Mouse (Mus musculus) MEL (cell line): Measurements from ENCODE around the gene Smim13. TPM values are rescaled to one million over a fixed set of nuclear protein-coding genes. Genes with fewer than 3 reads are reported as not detected.

Experiments
- DNase-seq: peaks from one replicate; pipeline ENCODE4 v3.0.0; 2011; ENCODE audit warnings: low read depth, low spot score
- H3K27ac ChIP-seq: 2 replicates; pipeline ENCODE4 v1.5.1; 2012; ENCODE audit warnings: low read depth, mild to moderate bottlenecking, control low read depth, low read length, moderate library complexity; ENCODE audit not compliant: control insufficient read depth
- H3K27me3 ChIP-seq, 2 experiments: fragments of 150-350 bp in 1 of 2; sonication (generic) in 1 of 2; 2 replicates each; pipeline ENCODE4 v1.6.1; 2012; ENCODE audit warnings: low read length in 2 of 2, mild to moderate bottlenecking in 2 of 2, improper control_type of control experiment in 1 of 2, moderate library complexity in 1 of 2; ENCODE audit not compliant: insufficient read depth in 2 of 2, control insufficient read depth in 1 of 2
- H3K36me3 ChIP-seq, 2 experiments: 2 replicates each; pipeline ENCODE4 v1.6.1; 2012 to 2014; ENCODE audit warnings: low read length in 2 of 2, improper control_type of control experiment in 1 of 2, inconsistent platforms in 1 of 2, mild to moderate bottlenecking in 1 of 2; ENCODE audit not compliant: insufficient read depth in 2 of 2, control insufficient read depth in 1 of 2
- H3K4me1 ChIP-seq, 2 experiments: fragments of 150-350 bp in 1 of 2; sonication (generic) in 1 of 2; 2 replicates each; pipeline ENCODE4 v1.6.1; 2012; ENCODE audit warnings: low read length in 2 of 2, improper control_type of control experiment in 1 of 2, mild to moderate bottlenecking in 1 of 2; ENCODE audit not compliant: insufficient read depth in 2 of 2, control insufficient read depth in 1 of 2
- H3K4me3 ChIP-seq, 2 experiments: fragments of 150-350 bp in 1 of 2; sonication (generic) in 1 of 2; 2 replicates each; pipeline ENCODE4 v1.5.1; 2012; ENCODE audit warnings: low read depth in 2 of 2, low read length in 2 of 2, mild to moderate bottlenecking in 2 of 2, moderate library complexity in 2 of 2, control low read depth in 1 of 2, improper control_type of control experiment in 1 of 2; ENCODE audit not compliant: control insufficient read depth in 1 of 2, insufficient read depth in 1 of 2
- H3K79me2 ChIP-seq: 2 replicates; pipeline ENCODE4 v1.6.1; 2012; ENCODE audit warnings: mild to moderate bottlenecking, low read length, moderate library complexity; ENCODE audit not compliant: control insufficient read depth, poor library complexity, insufficient read depth
- H3K9ac ChIP-seq: 2 replicates; pipeline ENCODE4 v1.6.1; 2012; ENCODE audit warnings: low read depth, mild to moderate bottlenecking, control low read depth, low read length, moderate library complexity; ENCODE audit not compliant: control insufficient read depth, poor library complexity, severe bottlenecking
- H3K9me3 ChIP-seq: fragments of 150-350 bp; sonication (generic); replicated peaks from 2 replicates; pipeline ENCODE4 v1.6.1; 2012; ENCODE audit warnings: mild to moderate bottlenecking, low read length, improper control_type of control experiment, moderate library complexity; ENCODE audit not compliant: insufficient read depth
- BHLHE40 ChIP-seq: IDR thresholded peaks from 2 replicates; pipeline ENCODE4 v1.6.1; 2012; ENCODE audit warnings: low read depth, mild to moderate bottlenecking, inconsistent platforms, low read length, improper control_type of control experiment, borderline replicate concordance
- CHD1 ChIP-seq: IDR thresholded peaks from 2 replicates; pipeline ENCODE4 v1.6.1; 2012; ENCODE audit warnings: low read depth, mild to moderate bottlenecking, inconsistent platforms, low read length, improper control_type of control experiment
- ELF1 ChIP-seq: IDR thresholded peaks from 2 replicates; pipeline ENCODE4 v1.6.1; 2014; ENCODE audit warnings: low read depth, mild to moderate bottlenecking, inconsistent platforms, low read length, improper control_type of control experiment, moderate library complexity
- GABPA ChIP-seq: IDR thresholded peaks from 2 replicates; pipeline ENCODE4 v1.6.1; 2012; ENCODE audit warnings: low read depth, mild to moderate bottlenecking, inconsistent platforms, low read length, improper control_type of control experiment, moderate library complexity
- GATA1 ChIP-seq: IDR thresholded peaks from 2 replicates; pipeline ENCODE4 v1.6.1; 2011; ENCODE audit warnings: low read depth, low read length, improper control_type of control experiment
- JUND ChIP-seq: IDR thresholded peaks from 2 replicates; pipeline ENCODE4 v1.6.1; 2011; ENCODE audit warnings: low read depth, mild to moderate bottlenecking, improper control_type of control experiment, low read length
- MAZ ChIP-seq: IDR thresholded peaks from 2 replicates; pipeline ENCODE4 v1.6.1; 2012; ENCODE audit warnings: low read depth, mild to moderate bottlenecking, inconsistent platforms, low read length, improper control_type of control experiment
- MXI1 ChIP-seq: IDR thresholded peaks from 2 replicates; pipeline ENCODE4 v1.6.1; 2011; ENCODE audit warnings: mild to moderate bottlenecking, low read depth, low read length, improper control_type of control experiment
- MYB ChIP-seq: IDR thresholded peaks from 2 replicates; pipeline ENCODE4 v1.6.1; 2011; ENCODE audit warnings: mild to moderate bottlenecking, low read depth, low read length, improper control_type of control experiment
- MYC ChIP-seq: IDR thresholded peaks from 2 replicates; pipeline ENCODE4 v1.6.1; 2011; ENCODE audit warnings: low read depth, mild to moderate bottlenecking, low read length, improper control_type of control experiment, moderate library complexity
- NRF1 ChIP-seq: IDR thresholded peaks from 2 replicates; pipeline ENCODE4 v1.6.1; 2014; ENCODE audit warnings: low read depth, mild to moderate bottlenecking, inconsistent platforms, low read length, improper control_type of control experiment, moderate library complexity; ENCODE audit not compliant: poor library complexity, insufficient read depth, severe bottlenecking
- POLR2A ChIP-seq, 2 experiments: IDR thresholded peaks; 2 replicates each; pipeline ENCODE4 v1.6.1; 2011 to 2012; ENCODE audit warnings: low read length in 2 of 2, mild to moderate bottlenecking in 2 of 2, control low read depth in 1 of 2, improper control_type of control experiment in 1 of 2, low read depth in 1 of 2, moderate library complexity in 1 of 2; ENCODE audit not compliant: control insufficient read depth in 1 of 2, insufficient read depth in 1 of 2, poor library complexity in 1 of 2
- RAD21 ChIP-seq: IDR thresholded peaks from 2 replicates; pipeline ENCODE4 v1.6.1; 2011; ENCODE audit warnings: mild to moderate bottlenecking, low read depth, low read length, improper control_type of control experiment
- SIN3A ChIP-seq: IDR thresholded peaks from 2 replicates; pipeline ENCODE4 v1.6.1; 2012; ENCODE audit warnings: low read length, improper control_type of control experiment, inconsistent platforms
- TAL1 ChIP-seq: IDR thresholded peaks from 2 replicates; pipeline ENCODE4 v1.6.1; 2012; ENCODE audit warnings: mild to moderate bottlenecking, inconsistent platforms, low read length, moderate library complexity, mixed read lengths
- UBTF ChIP-seq: IDR thresholded peaks from 2 replicates; pipeline ENCODE4 v1.6.1; 2012; ENCODE audit warnings: low read depth, mild to moderate bottlenecking, inconsistent platforms, low read length, improper control_type of control experiment, moderate library complexity, borderline replicate concordance; ENCODE audit not compliant: insufficient read depth
- USF2 ChIP-seq, 2 experiments: IDR thresholded peaks; 2 replicates each; pipeline ENCODE4 v1.6.1; 2011 to 2012; ENCODE audit warnings: improper control_type of control experiment in 2 of 2, low read length in 2 of 2, borderline replicate concordance in 1 of 2, inconsistent platforms in 1 of 2, low read depth in 1 of 2, mild to moderate bottlenecking in 1 of 2; ENCODE audit not compliant: insufficient read depth in 1 of 2
- ZC3H11A ChIP-seq: IDR thresholded peaks from 2 replicates; pipeline ENCODE4 v1.6.1; 2012; ENCODE audit warnings: low read depth, mild to moderate bottlenecking, inconsistent platforms, low read length, improper control_type of control experiment
- ZNF384 ChIP-seq: IDR thresholded peaks from 2 replicates; pipeline ENCODE4 v1.6.1; 2012; ENCODE audit warnings: low read depth, mild to moderate bottlenecking, inconsistent platforms, low read length, improper control_type of control experiment
- polyA plus RNA-seq, 2 experiments: library from polyadenylated mRNA; stranded (reverse) in 1 of 2; unstranded in 1 of 2; fragments of >175 nt in 1 of 2; fragments of >200 nt in 1 of 2; gene quantifications; 2 replicates each; pipeline versions ENCODE4 v1.2.1 to v1.2.4; 2012; ENCODE audit warnings: low replicate concordance in 2 of 2, low read depth in 1 of 2; ENCODE audit not compliant: insufficient read length in 2 of 2, insufficient read depth in 1 of 2, missing spikeins in 1 of 2
- total RNA-seq: library from RNA; depleted of rRNA; stranded (reverse); fragments of 300-350 nt; gene quantifications from 2 replicates; pipeline ENCODE4 v1.2.3, GENCODE M21; 2012

Gene Smim13
- total and polyA plus RNA-seq, 3 experiments, result 11.1 to 13.1 TPM; not detected in 1

DNA sequence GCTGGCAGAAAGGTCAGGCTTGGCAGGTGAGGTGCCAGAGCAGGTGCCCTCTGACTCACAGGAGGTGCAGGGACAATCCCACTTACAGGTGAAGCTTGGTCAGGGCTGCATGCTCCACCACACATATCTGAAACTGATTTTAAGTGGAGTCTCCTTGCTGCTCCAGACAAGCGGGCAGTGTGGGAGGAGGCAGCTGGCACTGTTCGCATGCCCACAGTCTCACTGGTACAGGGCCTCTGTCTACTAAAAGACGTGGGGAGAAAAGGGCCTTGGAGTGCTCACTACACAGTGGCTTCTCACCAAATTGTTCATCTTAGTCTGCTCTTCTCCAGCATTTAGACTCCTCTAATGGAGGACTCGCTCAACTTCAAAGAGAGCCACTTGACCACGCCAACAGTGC is 43.4 kb upstream of the Smim13 start:
- H3K4me1 ChIP-seq, result no peaks in the 10 kb centered on the region
- peaks cover 0 to 3% of the 10 kb centered on the region in 2 experiments; a peak in 2 of 4 replicates for H3K27me3 ChIP-seq
- no peak overlapping the region for H3K4me3 ChIP-seq
- H3K9ac ChIP-seq, result no peak overlapping the region
- TF ChIP-seq SIN3A, result no peak
- no peak for TF ChIP-seq ELF1
- no peak for TF ChIP-seq JUND
- TF ChIP-seq ZNF384, result no peak
- TF ChIP-seq MAZ, result no peak
- TF ChIP-seq TAL1, result no peak
- TF ChIP-seq MYB, result no peak
- TF ChIP-seq USF2 (IDR thresholded peaks at IDR 0.05; ENCODE audit: borderline replicate concordance in 1 of 2, insufficient read depth in 1 of 2, low read depth in 1 of 2, low read length in 2 of 2), result no peak
- no peak for TF ChIP-seq CHD1
- no peak for TF ChIP-seq GABPA
- TF ChIP-seq ZC3H11A, result no peak
- TF ChIP-seq NRF1, result no peak
- TF ChIP-seq UBTF, result no peak
- TF ChIP-seq GATA1, result no peak
- TF ChIP-seq BHLHE40, result no peak
- TF ChIP-seq MXI1, result no peak
- no peak for TF ChIP-seq MYC
- TF ChIP-seq RAD21, result no peak
- TF ChIP-seq, all 39 proteins: peak for 0
- H3K36me3 ChIP-seq, result no peaks in the 10 kb centered on the region
- no peak overlapping the region for H3K27ac ChIP-seq
- H3K9me3 ChIP-seq, result no peaks in the 10 kb centered on the region
- H3K79me2 ChIP-seq, result no peaks in the 10 kb centered on the region
- no peak for DNase-seq

DNA sequence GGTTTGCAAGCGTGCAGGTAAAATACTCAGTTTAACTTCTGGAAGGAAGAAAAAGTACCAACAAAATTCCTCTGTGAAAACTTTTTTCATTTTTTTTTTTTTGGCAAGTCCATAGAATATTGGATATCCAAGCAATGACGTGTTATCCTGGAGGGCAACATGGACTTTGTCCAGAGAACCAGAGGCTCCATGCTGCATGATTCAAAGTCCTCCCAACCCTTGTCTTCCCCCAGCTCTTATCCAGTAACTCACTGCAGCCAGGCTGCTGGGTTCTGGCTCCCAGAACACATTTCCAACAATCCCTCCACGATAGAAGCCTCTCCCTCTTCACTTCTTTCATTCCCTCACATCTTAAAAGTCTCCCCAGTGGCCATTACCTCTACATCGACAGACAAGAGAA is 38.4 kb upstream of the Smim13 start:
- H3K9me3 ChIP-seq, result no peaks in the 10 kb centered on the region
- peaks cover 3 to 5% of the 10 kb centered on the region in 2 experiments; a peak in 3 of 4 replicates for H3K27me3 ChIP-seq
- no peak for TF ChIP-seq POLR2A (IDR thresholded peaks at IDR 0.05; ENCODE audit: control insufficient read depth in 1 of 2, insufficient read depth in 1 of 2, low read depth in 1 of 2, low read length in 2 of 2, poor library complexity in 1 of 2)
- no peak overlapping the region for H3K9ac ChIP-seq
- H3K36me3 ChIP-seq, result no peaks in the 10 kb centered on the region
- DNase-seq, result no peak
- H3K27ac ChIP-seq, result no peak overlapping the region
- H3K4me1 ChIP-seq, result no peaks in the 10 kb centered on the region
- no peaks in the 10 kb centered on the region for H3K79me2 ChIP-seq
- H3K4me3 ChIP-seq, result no peak overlapping the region
